Mouse (Mus musculus) liver, adult 10 weeks (tissue): ENCODE results near the gene Hsd17b11. TPM values are rescaled to one million over a fixed set of nuclear protein-coding genes. Genes with fewer than 3 reads are reported as not detected.

Experiments used
- polyA plus RNA-seq: library from polyadenylated mRNA; stranded (reverse); fragments of 350-450 nt; fragmentation: Illumina TruSeq; extraction: RNeasy Lipid Tissue Mini Kit (QIAGEN cat#74804); gene quantifications from one replicate; pipeline ENCODE4 v1.2.3, GENCODE M21; 2014; ENCODE audit warnings: low read depth, low replicate concordance

Gene Hsd17b11
- 198 TPM for polyA plus RNA-seq

GRCm38 (mm10) chr5:104021597-104022378 lies at the start of gene Hsd17b11:
Gene Hsd17b11, minus strand, starts transcription at chr5:104021919.

DNA sequence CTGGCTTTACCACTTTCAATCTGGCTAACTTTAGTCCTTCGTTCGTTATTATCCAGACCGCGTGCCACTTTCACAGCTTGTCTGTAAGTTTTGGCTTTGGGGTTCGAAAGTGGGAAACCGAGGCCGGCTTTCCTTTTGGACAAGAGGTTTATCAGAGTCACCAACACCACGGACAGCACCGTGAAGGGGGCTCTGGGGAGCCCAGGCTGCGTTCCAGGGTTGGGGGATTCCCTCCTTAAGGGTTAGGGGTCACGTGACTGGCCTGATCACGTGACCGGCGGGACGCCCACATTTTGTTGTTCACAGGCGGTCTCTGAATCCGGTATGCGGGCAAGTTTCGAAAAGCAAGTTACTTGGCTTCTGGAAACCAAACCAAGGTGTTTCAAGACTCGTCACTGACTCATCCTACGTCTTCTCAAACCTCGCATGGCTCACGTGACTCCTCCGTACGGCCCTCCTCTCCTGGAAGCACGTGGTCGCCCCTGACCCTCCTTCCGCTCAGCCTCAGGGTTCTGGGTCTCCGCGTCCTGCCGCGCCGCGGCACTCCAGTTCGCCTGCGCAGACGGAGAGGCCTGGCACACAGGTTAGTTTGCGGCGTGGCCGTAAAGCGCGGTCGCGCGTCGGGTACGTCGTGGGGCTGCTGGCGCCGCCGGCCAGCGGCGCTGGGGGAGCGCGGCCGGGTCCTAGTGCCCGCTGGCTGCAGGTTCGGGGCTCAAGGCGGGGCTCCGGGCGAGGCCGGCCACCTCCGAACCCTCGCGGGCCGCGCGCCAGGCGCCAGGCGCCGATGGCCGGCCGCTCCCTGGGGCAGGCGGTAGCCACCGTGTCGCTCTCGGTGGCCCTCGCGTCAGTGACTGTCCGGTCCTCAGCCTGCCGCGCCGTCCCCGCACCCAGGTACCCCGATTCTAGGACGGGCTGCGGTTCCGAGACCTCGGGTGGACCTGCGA lies 24.8 kb upstream of the Hsd17b11 start, which contains the start of gene Nudt9:
Gene Nudt9 (plus strand): TSS at position 51 of the 944 bp plus-strand sequence.

DNA sequence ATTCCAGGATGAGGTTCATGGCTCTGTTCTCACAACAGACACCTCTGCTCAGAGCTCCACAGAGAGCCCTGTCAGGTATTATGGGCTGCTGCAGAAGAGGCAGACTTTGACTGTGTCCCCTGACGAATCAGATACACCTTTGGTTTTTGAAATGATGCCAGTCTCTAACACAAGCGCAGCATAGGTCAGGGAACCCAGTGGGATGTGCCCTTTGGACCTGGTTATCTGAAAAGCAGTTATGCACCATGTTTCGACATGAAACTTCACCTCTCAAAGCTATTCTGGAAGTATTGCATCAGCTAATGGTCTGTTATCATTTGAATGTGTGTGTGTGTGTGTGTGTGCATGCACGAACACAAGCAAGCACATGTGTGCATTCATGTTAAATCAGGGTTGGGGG lies 44.4 kb downstream of the Hsd17b11 start, which contains the start of gene Hsd17b13:
Gene Hsd17b13 (minus strand): TSS at position 114 of the 400 bp plus-strand sequence.

Other genes starting within 250 kb of the Hsd17b11 start
- 1.4 TPM for gene Klhl8, start 110.7 kb downstream of the Hsd17b11 start, polyA plus RNA-seq
- 695 TPM for gene Hsd17b13, start 44.5 kb downstream of the Hsd17b11 start, polyA plus RNA-seq
- 13.0 TPM for gene Nudt9, start 24.4 kb upstream of the Hsd17b11 start, polyA plus RNA-seq
- not detected for gene Gm17660, start 55.7 kb upstream of the Hsd17b11 start, polyA plus RNA-seq
- 5.5 TPM for gene Sparcl1, start 91.8 kb upstream of the Hsd17b11 start, polyA plus RNA-seq
- not detected for gene Dspp, start 148.8 kb upstream of the Hsd17b11 start, polyA plus RNA-seq
- not detected for gene Dmp1, start 180.7 kb upstream of the Hsd17b11 start, polyA plus RNA-seq